Mouse (Mus musculus) cerebral cortex, adult 2 months (tissue): ENCODE results near the gene Apoh.

Source experiments
- WGBS: fragments of 180-500 bp; shearing (Covaris S2); methylation state at CpG from one replicate; pipeline ENCODE4 v1.1.7; 2018; 5-methylcytosine and 5-hydroxymethylcytosine counted together

The Apoh gene

DNA sequence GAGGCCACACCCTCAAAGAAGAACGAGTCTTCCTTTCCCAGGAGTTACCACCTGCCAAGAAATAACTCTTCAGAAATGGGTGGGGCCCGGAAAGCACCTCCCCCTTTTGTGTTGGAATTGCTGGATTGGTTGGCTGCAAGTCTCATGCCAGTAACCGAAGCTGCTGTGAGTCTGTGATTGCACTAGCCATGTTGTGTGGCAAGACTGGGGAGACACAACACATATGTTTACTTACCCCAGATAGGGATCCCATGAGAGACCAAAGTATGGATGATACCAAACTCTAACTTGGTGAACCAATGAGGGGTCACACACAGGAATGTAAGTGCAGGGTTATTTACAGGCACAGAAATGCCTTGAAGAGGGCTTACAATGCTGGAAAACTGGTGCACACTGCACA lies 39.5 kb downstream of the Apoh start:
- 88% methylated on average over 3 of the region's 3 CpGs for WGBS

- WGBS, result 76% methylated on average over 4 of the region's 4 CpGs
Observed at GRCm38 (mm10) chr11:108384920-108385665, 41.9 kb downstream of the Apoh start.

DNA sequence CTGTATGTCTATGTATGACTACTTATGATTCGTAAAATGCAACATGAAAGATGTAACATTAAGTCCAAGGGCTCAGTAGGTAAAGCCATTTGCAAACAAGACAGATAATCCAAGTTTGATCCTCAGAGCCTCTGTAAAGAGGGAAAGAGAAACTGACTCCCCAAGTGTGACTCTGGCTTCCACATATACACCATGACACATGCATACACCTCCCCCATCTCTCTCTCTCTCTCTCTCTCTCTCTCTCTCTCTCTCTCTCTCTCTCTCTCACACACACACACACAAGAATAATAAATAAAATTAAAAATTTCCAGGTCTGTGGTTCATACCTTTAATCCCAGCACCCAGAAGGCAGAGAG lies 42.5 kb downstream of the Apoh start:
- WGBS, result 91% methylated on average over 1 of the region's 1 CpGs

GRCm38 (mm10) chr11:108395061-108395460 lies 51.9 kb downstream of the Apoh start:
- 95% methylated on average over 9 of the region's 9 CpGs for WGBS

- WGBS, result 85% methylated on average over 7 of the region's 7 CpGs
Observed at GRCm38 (mm10) chr11:108396076-108396829, 53.1 kb downstream of the Apoh start.

GRCm38 (mm10) chr11:108409876-108410644 lies 66.9 kb downstream of the Apoh start:
- WGBS, result 48% methylated on average over 8 of the region's 9 CpGs

GRCm38 (mm10) chr11:108416360-108416759 lies 73.2 kb downstream of the Apoh start:
- 95% methylated on average over 1 of the region's 1 CpGs for WGBS

GRCm38 (mm10) chr11:108418540-108418939 lies 75.4 kb downstream of the Apoh start:
- WGBS, result 8% methylated on average over 1 of the region's 1 CpGs

GRCm38 (mm10) chr11:108419242-108419641 lies 76.1 kb downstream of the Apoh start:
- WGBS, result 92% methylated on average over 6 of the region's 6 CpGs

- WGBS, result 87% methylated on average over 4 of the region's 4 CpGs
Observed at GRCm38 (mm10) chr11:108420751-108421150, 77.6 kb downstream of the Apoh start.

GRCm38 (mm10) chr11:108423221-108423620 lies 80.1 kb downstream of the Apoh start:
- 86% methylated on average over 7 of the region's 7 CpGs for WGBS

DNA sequence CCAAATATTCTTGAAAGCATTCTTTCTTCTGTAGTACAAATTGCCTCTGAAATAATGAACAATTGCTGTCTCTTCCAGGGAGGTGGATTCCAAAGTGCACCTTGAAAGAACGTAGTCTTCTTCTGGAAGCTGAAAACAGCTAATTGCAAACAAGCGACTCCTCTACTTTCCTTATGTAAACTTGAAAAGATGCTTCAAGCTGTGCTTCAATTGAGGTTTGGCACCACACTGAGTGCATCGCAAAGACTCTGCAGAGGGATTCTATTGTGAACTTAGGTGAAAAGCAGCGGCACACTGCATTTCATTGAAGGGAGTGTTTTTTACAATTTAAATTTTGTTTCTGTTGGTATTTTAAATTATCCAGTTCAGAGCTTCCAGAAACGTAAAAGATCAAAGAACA lies 81.0 kb downstream of the Apoh start:
- 8% methylated on average over 5 of the region's 5 CpGs for WGBS

DNA sequence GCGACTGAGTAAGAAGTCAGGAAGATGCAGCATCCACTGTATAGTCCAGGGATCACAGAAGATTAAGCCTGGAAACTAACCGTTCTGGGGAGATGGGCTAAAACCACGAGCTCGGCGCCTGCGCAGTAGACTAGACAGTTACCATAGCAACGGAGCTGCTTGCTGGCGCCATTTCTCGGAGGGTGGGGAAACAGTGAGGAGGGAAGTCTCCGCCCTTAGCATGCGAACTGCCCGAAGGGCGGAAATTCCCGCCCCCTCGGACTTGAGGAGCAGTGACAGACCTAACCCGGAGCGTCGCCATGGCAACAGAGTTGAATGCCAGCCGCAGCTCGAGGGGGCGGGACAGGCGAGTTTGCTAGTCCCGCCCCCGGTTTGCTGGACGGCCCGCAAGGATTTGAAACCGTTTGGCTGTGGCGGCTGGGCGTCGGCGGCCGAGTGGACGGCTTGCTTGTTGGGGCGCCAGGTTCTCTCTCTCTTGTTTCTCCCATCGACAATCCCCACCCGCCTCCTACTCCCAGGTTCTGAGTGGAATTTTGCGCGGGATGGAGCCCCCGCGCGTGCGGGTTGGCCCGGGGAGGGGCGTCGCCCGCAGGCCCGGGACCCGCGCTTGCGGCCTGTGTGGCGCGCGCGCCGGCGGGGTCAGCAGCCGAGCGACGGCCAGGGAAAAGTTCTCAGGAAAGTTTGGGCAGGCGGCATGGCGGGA lies 81.9 kb downstream of the Apoh start, which contains the start of gene Cep112:
Gene Cep112 (plus strand): TSS at position 304 of the 703 bp plus-strand sequence.
- under 1% methylated on average over 61 of the region's 61 CpGs for WGBS

- WGBS, result 10% methylated on average over 14 of the region's 14 CpGs
Observed at GRCm38 (mm10) chr11:108425592-108425921, 82.4 kb downstream of the Apoh start.

DNA sequence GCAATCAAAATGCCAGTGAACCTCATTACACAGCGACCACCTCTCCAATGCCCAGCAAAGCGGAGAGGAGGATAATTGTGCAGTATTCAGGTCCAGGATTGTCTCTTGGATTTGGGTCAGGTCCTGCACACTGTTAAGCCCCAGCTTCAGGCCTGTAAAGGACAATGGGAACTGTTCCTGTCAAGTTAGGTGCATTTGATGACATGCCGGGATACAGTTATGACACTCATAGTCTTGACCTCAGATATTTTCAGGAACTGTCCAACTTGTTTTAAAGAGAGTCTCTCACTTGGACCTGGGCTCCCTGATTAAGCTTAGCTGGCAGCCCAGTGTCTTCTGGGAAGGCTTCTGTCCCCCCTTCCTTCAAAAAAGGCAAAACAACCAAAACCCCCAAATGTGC lies 82.9 kb downstream of the Apoh start:
- WGBS, result 93% methylated on average over 3 of the region's 3 CpGs

- 66% methylated on average over 6 of the region's 6 CpGs for WGBS
Observed at GRCm38 (mm10) chr11:108427191-108427590, 84.0 kb downstream of the Apoh start.

DNA sequence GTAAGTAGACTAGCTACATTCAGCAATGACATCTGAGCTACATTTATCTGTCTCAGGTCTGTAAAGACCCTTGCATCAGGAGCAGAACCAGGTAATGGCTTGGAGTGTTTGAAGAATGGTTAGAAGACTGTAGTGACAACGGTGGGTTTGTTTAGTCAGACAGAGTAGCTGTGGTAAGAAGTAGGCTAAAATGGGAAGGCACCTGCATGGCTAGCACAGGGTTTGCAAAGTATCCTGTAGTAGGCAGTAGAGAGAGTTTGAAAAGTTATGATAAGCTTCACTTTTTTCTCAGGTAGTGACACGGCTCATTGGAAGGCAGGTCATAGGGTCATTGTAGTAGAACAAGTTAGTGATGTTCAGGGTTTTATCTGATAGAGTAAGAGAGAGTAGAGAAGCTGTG lies 85.9 kb downstream of the Apoh start:
- WGBS, result 89% methylated on average over 2 of the region's 2 CpGs

- WGBS, result 91% methylated on average over 11 of the region's 11 CpGs
Observed at GRCm38 (mm10) chr11:108443893-108444563, 100.9 kb downstream of the Apoh start.

DNA sequence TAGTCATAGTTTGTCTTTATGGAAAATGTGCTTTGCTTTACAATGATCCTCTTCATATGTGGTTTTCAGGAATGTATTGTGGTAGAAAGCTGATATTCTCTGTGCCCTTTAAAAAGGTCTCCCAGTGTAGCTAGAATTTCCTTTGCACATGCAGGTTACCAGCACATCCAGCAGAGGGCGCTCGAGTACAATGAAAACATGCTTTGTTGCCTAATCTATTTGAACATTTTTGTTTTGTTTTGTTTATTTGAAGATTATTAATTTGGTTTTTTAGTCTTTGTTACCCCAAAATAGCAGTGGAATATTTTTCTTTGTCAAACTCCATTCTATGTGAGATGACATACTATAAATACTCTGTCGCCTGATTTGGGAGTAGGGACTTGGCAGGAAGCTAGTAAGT lies 106.7 kb downstream of the Apoh start:
- 6% methylated on average over 3 of the region's 3 CpGs for WGBS

- 66% methylated on average over 3 of the region's 3 CpGs for WGBS
Observed at GRCm38 (mm10) chr11:108459599-108459998, 116.4 kb downstream of the Apoh start.
